Mouse (Mus musculus) frontal cortex, adult (tissue): ENCODE data around the gene Ralgapa2.
"Not testable (repeated sequence)": the region's sequence is repeated elsewhere in the genome, so short reads cannot be mapped to it uniquely, and the experiment has no call there.

Source experiments
- ATAC-seq: cut with Nextera tagmentation; 2 replicates; pipeline ENCODE4 v1.9.2; 2017; ENCODE audit warnings: mild to moderate bottlenecking, moderate library complexity, mixed read lengths; ENCODE audit not compliant: low TSS enrichment

The Ralgapa2 gene

GRCm38 (mm10) chr2:146498298-146498697 is 13.8 kb downstream of the Ralgapa2 start:
- no peak for ATAC-seq

- ATAC-seq, result no peak
These were observed 15.1 kb downstream of the Ralgapa2 start for GRCm38 (mm10) chr2:146496995-146497394.

GRCm38 (mm10) chr2:146495781-146496180 is 16.4 kb downstream of the Ralgapa2 start:
- no peak for ATAC-seq

GRCm38 (mm10) chr2:146493354-146493946 is 18.7 kb downstream of the Ralgapa2 start:
- ATAC-seq, result no peak

- no peak for ATAC-seq
These were observed 20.1 kb downstream of the Ralgapa2 start for GRCm38 (mm10) chr2:146491830-146492610.

- no peak for ATAC-seq
These were observed 21.2 kb downstream of the Ralgapa2 start for GRCm38 (mm10) chr2:146490926-146491325.

- no peak for ATAC-seq
These were observed 23.9 kb downstream of the Ralgapa2 start for GRCm38 (mm10) chr2:146488291-146488690.

GRCm38 (mm10) chr2:146482859-146483258 is 29.3 kb downstream of the Ralgapa2 start:
- ATAC-seq, result no peak

- no peak for ATAC-seq
These were observed 34.7 kb downstream of the Ralgapa2 start for GRCm38 (mm10) chr2:146477491-146477890.

- no peak for ATAC-seq
These were observed 35.6 kb downstream of the Ralgapa2 start for GRCm38 (mm10) chr2:146476428-146476972.

- ATAC-seq, result no peak
These were observed 36.1 kb downstream of the Ralgapa2 start for GRCm38 (mm10) chr2:146476001-146476400.

GRCm38 (mm10) chr2:146470947-146471346 is 41.2 kb downstream of the Ralgapa2 start:
- no peak for ATAC-seq

GRCm38 (mm10) chr2:146469707-146470420 is 42.3 kb downstream of the Ralgapa2 start:
- ATAC-seq, result peak; percentile 98

GRCm38 (mm10) chr2:146468898-146469297 is 43.2 kb downstream of the Ralgapa2 start:
- no peak for ATAC-seq

GRCm38 (mm10) chr2:146468016-146468415 is 44.1 kb downstream of the Ralgapa2 start:
- ATAC-seq, result no peak

- ATAC-seq, result not testable (repeated sequence)
These were observed 45.3 kb downstream of the Ralgapa2 start for GRCm38 (mm10) chr2:146466811-146467210.

GRCm38 (mm10) chr2:146457494-146457893 is 54.6 kb downstream of the Ralgapa2 start:
- ATAC-seq, result no peak

GRCm38 (mm10) chr2:146456612-146457011 is 55.5 kb downstream of the Ralgapa2 start:
- ATAC-seq, result peak; percentile 52; the same call in 1 of the 2 replicates

- ATAC-seq, result no peak
These were observed 56.1 kb downstream of the Ralgapa2 start for GRCm38 (mm10) chr2:146456062-146456461.

GRCm38 (mm10) chr2:146444009-146444408 is 68.1 kb downstream of the Ralgapa2 start:
- no peak; the same call in 1 of the 2 replicates for ATAC-seq

- ATAC-seq, result no peak
These were observed 68.8 kb downstream of the Ralgapa2 start for GRCm38 (mm10) chr2:146443291-146443875.

- no peak for ATAC-seq
These were observed 70.4 kb downstream of the Ralgapa2 start for GRCm38 (mm10) chr2:146441711-146442110.
